Mouse (Mus musculus): ENCODE measurements around the gene Mdn1. TPM values are rescaled to one million over a fixed set of nuclear protein-coding genes. Genes with fewer than 3 reads are reported as not detected.
A peak's percentile ranks its signal among the peaks of the same experiment; 100 is the strongest.

Gene Mdn1
- polyA plus RNA-seq, 1 experiment from 2014 or later = 19.4 TPM

GRCm38 (mm10) chr4:32800577-32801170 is 143.8 kb downstream of the Mdn1 start:
- Histone ChIP-seq H3K4me2 (ENCODE audit: low read length) (peak overlapping the region; percentile 76), H3K9me3 (ENCODE audit: control insufficient read depth, low read length) (no peaks in the 10 kb centered on the region), H3K27me3 (replicated peaks; ENCODE audit: control insufficient read depth, insufficient read depth, low read length) (no peaks in the 10 kb centered on the region), H3K36me3 (ENCODE audit: control insufficient read depth, insufficient read depth, low read length) (0 out of 2 replicates have a peak, but pooled peaks cover 3% of the 10 kb centered on the region), H3K4me3 (ENCODE audit: low read depth, low read length) (peak overlapping the region; percentile 73), H3K9ac (ENCODE audit: low read length) (peak overlapping the region; percentile 79), H3K27ac (ENCODE audit: low read depth) (peak overlapping the region; percentile 99), H3K4me1 (replicated peaks; ENCODE audit: control insufficient read depth, insufficient read depth, low read length) (peaks cover 10% of the 10 kb centered on the region)
- no peak for DNase-seq (ENCODE audit: low spot score)
- WGBS = 12% methylated on average over 9 of the region's 9 CpGs
- ATAC-seq (replicated peaks; ENCODE audit: low FRiP score, low TSS enrichment, low read depth) = peak; percentile 55

DNA sequence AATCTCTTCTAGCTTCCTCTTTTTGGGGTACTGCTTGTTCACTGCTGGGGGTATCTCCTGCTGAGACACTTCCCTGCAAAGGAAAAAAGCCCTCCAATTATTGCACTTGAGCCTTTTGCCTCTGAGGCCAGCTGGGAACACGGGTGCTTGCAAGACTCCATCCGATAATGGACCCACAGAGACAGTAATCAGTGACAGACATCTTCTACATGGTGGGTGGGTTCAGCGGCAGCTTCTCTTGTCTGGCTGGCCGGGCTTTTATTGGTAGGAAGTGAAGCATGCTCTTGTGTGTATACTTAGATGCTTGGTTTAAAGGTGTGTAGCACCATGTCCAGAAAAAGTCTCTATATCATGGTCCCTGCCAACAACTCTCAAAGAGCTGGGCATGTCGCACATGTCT is 160.6 kb downstream of the Mdn1 start:
- ATAC-seq (replicated peaks; ENCODE audit: low FRiP score, low TSS enrichment, low read depth) (no peak), DNase-seq (ENCODE audit: low spot score) (no peak)
- Histone ChIP-seq H3K9ac (ENCODE audit: low read length) (no peak overlapping the region), H3K4me2 (ENCODE audit: low read length) (no peak overlapping the region), H3K4me1 (replicated peaks; ENCODE audit: control insufficient read depth, insufficient read depth, low read length) (no peaks in the 10 kb centered on the region), H3K4me3 (ENCODE audit: low read depth, low read length) (no peak overlapping the region), H3K27ac (ENCODE audit: low read depth) (no peak overlapping the region), H3K27me3 (replicated peaks; ENCODE audit: control insufficient read depth, insufficient read depth, low read length) (no peaks in the 10 kb centered on the region), H3K9me3 (ENCODE audit: control insufficient read depth, low read length) (no peaks in the 10 kb centered on the region), H3K36me3 (ENCODE audit: control insufficient read depth, insufficient read depth, low read length) (no peaks in the 10 kb centered on the region)
- WGBS = 83% methylated on average over 5 of the region's 5 CpGs

DNA sequence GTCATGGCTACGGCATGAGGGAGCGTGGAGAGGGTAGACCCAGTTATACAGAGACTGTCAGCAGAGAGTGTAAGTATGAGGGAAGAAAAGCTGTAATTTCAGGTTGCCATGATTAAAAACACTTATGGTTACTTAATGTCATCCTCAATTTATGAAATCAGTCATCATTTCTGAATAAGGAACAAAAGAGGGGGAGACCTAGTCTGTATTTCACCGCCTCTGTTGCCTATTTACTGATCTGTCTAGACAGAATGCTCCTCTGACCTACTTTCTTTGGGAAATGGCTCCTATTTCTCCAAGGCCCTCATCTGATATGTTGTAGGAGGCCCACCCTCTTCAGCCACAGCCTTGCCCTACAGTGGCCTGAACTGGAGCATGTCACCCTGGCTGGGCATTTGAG is 163.8 kb downstream of the Mdn1 start:
- DNase-seq (ENCODE audit: low spot score) (no peak), ATAC-seq (replicated peaks; ENCODE audit: low FRiP score, low TSS enrichment, low read depth) (no peak)
- 96% methylated on average over 3 of the region's 3 CpGs for WGBS
- no peak overlapping the region for H3K4me3 ChIP-seq (ENCODE audit: low read depth, low read length)
- H3K36me3 ChIP-seq (ENCODE audit: control insufficient read depth, insufficient read depth, low read length) = no peaks in the 10 kb centered on the region
- no peak overlapping the region for H3K9ac ChIP-seq (ENCODE audit: low read length)
- no peak overlapping the region for H3K27ac ChIP-seq (ENCODE audit: low read depth)
- no peak overlapping the region for H3K4me2 ChIP-seq (ENCODE audit: low read length)
- H3K4me1 ChIP-seq (replicated peaks; ENCODE audit: control insufficient read depth, insufficient read depth, low read length) = no peaks in the 10 kb centered on the region
- no peaks in the 10 kb centered on the region for H3K9me3 ChIP-seq (ENCODE audit: control insufficient read depth, low read length)
- no peaks in the 10 kb centered on the region for H3K27me3 ChIP-seq (replicated peaks; ENCODE audit: control insufficient read depth, insufficient read depth, low read length)

DNA sequence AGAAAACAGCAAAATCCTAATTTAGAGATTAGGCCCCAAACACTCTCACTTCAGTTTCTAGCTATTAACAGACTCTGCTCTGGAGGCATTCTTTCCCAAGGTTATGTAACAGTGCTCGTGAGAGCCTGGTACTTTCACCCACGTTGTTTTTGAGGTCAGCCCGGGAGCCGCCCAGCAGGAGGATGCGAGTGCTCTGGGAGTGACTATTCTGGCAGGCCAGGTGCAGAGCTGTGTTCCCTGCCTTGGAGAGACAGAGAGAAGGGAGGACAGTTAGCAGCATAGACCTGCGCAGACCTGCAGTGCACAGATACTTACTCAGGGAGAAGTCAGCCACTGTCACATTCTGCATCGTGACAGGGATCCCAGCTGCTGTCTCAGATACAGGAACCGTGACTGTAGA is 167.3 kb downstream of the Mdn1 start:
- no peaks in the 10 kb centered on the region for H3K36me3 ChIP-seq (ENCODE audit: control insufficient read depth, insufficient read depth, low read length)
- H3K27me3 ChIP-seq (replicated peaks; ENCODE audit: control insufficient read depth, insufficient read depth, low read length) = no peaks in the 10 kb centered on the region
- no peak overlapping the region for H3K4me3 ChIP-seq (ENCODE audit: low read depth, low read length)
- H3K4me2 ChIP-seq (ENCODE audit: low read length) = no peak overlapping the region
- H3K4me1 ChIP-seq (replicated peaks; ENCODE audit: control insufficient read depth, insufficient read depth, low read length) = no peaks in the 10 kb centered on the region
- ATAC-seq (replicated peaks; ENCODE audit: low FRiP score, low TSS enrichment, low read depth) = no peak
- no peak overlapping the region for H3K27ac ChIP-seq (ENCODE audit: low read depth)
- DNase-seq (ENCODE audit: low spot score) = no peak
- H3K9ac ChIP-seq (ENCODE audit: low read length) = no peak overlapping the region
- WGBS = 68% methylated on average over 8 of the region's 8 CpGs
- no peaks in the 10 kb centered on the region for H3K9me3 ChIP-seq (ENCODE audit: control insufficient read depth, low read length)

Other genes starting within 250 kb of the Mdn1 start
- 0.09 TPM in 1 of 2 replicates, not detected in the other for gene Gja10, start 54.4 kb upstream of the Mdn1 start, polyA plus RNA-seq (2014; fragmentation: Nextera tagmentation; extraction: Ambion mirVana)
- gene Casp8ap2, start 41.7 kb upstream of the Mdn1 start, polyA plus RNA-seq (2014; fragmentation: Nextera tagmentation; extraction: Ambion mirVana) = 49.4 and 49.5 TPM in 2 replicates
- gene Lyrm2, start 143.1 kb downstream of the Mdn1 start, polyA plus RNA-seq (2014; fragmentation: Nextera tagmentation; extraction: Ambion mirVana) = 101 and 104 TPM in 2 replicates

Data from intestine, embryonic 14.5 days (tissue).